Mouse (Mus musculus) heart, postnatal 14 days (tissue): ENCODE data around the gene Il10rb. TPM values are rescaled to one million over a fixed set of nuclear protein-coding genes. Genes with fewer than 3 reads are reported as not detected.

Source experiments
- DNase-seq, 2 experiments: peaks; one replicate each; pipeline ENCODE4 v3.0.0; 2021 to 2022
- intact Hi-C: fragments of 180-260 bp; cut with DNase I; formaldehyde crosslinking; loops from one replicate; pipeline ENCODE4 v1.15.1; 2025
- total RNA-seq, 2 experiments: library from RNA; stranded (reverse); gene quantifications; 2 replicates each; pipeline ENCODE4 v1.2.3; 2021

The Il10rb gene
- total RNA-seq, 2 experiments from 2014 or later: 86.4 to 94.7 TPM

DNA sequence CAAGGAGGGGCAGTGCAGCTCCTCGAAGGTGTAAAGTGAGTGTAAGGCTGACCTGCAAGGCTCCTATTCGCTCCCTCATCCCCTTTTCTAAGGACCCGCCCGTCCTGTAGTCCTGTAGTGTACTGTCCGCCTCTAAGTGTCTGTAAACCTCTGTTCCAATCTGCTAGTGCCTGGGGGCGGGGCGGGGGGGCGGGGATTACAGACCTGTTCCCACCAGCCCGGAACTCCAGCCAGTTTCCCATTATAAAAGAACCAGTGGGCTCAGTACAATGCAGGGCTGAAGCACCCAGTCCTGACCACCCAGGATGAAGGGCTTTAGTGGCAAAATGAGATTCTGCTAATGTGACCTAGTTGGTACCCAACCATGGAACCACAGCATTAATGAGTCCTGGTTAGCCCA is 27.0 kb upstream of the Il10rb start:
- intact Hi-C loops: loop anchor here (10.0 kb wide), 1 partner anchor 266 kb away; the partner anchor contains the start of genes Gart and Son
- DNase-seq: no peak

GRCm38 (mm10) chr16:91379412-91379811 is 26.6 kb upstream of the Il10rb start:
- intact Hi-C loops: loop anchor here (10.0 kb wide), 1 partner anchor 265 kb away; the partner anchor contains the start of genes Gart and Son
- DNase-seq: no peak

DNA sequence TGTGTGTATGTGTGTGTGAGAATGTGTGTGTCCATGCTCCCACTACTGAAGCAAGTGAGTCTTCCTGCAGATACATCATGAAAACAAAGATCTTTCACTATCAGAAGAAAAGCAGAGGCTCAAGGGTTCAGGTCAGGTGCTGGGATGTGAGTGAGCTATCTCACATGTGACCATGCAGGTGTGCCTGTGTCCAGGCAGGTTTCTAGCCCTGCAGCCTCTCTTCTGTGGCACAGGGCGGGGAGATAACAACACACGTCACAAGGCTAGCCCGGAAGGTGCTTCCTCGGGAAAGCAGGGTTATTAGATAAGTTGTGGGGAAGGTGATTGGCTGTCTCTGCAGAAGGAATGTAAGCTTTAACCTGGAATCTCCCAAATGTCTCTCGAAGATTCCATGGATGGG is 25.8 kb upstream of the Il10rb start:
- intact Hi-C loops: no loop called here
- DNase-seq: no peak

GRCm38 (mm10) chr16:91381606-91382005 is 24.4 kb upstream of the Il10rb start:
- DNase-seq: no peak
- intact Hi-C loops: no loop called here

GRCm38 (mm10) chr16:91382261-91382790 is 23.6 kb upstream of the Il10rb start:
- intact Hi-C loops: no loop called here
- DNase-seq: no peak

DNA sequence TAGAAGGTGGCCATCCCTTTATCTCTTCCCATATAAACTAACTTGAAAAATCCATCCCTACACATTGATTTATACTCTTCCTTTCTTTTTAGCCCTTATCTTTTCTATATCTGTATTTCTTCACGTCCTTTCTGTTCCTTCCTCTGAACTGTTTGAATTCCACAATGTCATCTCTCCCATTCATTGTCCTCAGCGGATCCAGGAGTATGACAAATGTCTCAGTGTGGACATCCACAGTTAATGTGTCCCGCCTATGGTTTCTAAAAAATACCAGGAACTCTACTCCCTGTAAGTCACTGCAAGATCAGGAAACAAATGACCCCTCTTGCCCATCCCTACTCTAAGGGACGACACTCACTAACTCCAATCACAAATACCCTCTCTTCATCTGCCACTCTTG is 21.7 kb upstream of the Il10rb start:
- DNase-seq: no peak
- intact Hi-C loops: no loop called here

GRCm38 (mm10) chr16:91385621-91386020 is 20.3 kb upstream of the Il10rb start:
- peak; percentile 42 to 50 for DNase-seq
- intact Hi-C loops: no loop called here

DNA sequence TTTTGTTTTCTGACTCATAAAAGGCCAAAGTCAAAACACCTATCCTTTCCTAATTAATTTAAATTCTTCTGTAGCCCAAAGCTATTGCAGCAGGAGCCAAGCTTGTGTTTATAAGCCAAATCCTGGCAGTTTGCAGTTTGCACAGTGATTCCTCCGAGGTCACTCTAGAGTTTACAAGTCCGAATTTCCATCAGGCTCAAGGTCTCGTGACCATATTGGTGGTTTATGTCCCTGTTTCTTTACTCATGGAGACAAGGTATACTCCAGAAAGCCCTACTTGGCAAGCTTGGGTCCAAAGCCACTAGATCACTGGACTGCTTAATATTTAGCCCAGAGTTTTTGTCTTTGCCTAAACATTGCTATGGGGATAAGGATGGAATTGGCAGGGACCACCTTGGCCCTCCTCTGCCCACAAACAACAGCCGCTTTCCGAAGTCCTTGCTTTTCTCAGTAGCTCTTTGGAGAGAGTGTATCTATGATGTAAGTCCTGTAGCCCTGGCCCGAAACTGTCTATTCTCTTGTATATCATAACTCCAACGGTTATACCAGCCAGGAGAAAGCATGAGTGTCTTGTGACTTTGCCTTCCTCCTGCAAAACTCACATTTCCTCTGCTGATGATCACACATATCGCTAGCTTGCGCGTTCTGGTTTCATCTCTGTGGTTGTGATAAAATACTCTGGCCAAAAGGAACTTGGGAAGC is 19.4 kb upstream of the Il10rb start:
- intact Hi-C loops: no loop called here
- DNase-seq: no peak

- intact Hi-C loops: no loop called here
- no peak for DNase-seq
Measured at GRCm38 (mm10) chr16:91387121-91387486, 18.9 kb upstream of the Il10rb start.

- intact Hi-C loops: no loop called here
- DNase-seq: no peak
Measured at GRCm38 (mm10) chr16:91390100-91390499, 15.9 kb upstream of the Il10rb start.

GRCm38 (mm10) chr16:91391421-91391820 is 14.5 kb upstream of the Il10rb start, which contains the start of gene Gm21970:
TSS of gene Gm21970 (plus strand) at chr16:91391721.
- DNase-seq: no peak
- intact Hi-C loops: no loop called here

DNA sequence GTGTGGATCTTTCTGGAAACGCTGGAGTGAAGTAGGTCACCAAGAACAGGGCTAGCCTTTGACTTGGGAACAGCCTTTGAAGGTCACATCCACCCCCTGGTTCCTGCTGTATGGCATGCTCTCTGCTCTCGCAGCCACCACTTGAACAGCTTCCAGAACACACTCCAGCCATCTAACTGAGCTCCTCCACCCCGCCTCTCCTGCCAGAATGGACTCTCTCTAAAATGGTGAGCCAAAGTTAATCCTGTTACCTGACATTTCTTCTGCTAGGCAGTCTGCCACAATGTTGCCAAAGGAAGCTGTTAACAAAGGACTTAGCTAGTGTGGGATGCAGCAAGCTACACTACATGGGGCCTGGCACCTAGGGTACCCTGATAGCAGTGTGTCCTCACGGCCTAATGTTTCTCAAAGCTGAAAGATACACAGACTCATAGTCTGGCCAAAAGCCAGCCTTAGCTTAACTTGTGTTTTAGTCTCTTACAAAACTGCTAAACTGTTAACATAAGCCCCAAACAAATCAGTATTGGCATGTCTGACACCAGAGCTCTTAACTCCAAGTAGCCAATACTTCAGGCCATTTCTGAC is 11.0 kb upstream of the Il10rb start:
- DNase-seq: peak in 1 of 2 experiments; percentile 44
- intact Hi-C loops: no loop called here

- DNase-seq: no peak
- intact Hi-C loops: no loop called here
Measured at GRCm38 (mm10) chr16:91395633-91396392, 10.2 kb upstream of the Il10rb start.

- DNase-seq: no peak
- intact Hi-C loops: no loop called here
Measured at GRCm38 (mm10) chr16:91396844-91397537, 9.0 kb upstream of the Il10rb start.

DNA sequence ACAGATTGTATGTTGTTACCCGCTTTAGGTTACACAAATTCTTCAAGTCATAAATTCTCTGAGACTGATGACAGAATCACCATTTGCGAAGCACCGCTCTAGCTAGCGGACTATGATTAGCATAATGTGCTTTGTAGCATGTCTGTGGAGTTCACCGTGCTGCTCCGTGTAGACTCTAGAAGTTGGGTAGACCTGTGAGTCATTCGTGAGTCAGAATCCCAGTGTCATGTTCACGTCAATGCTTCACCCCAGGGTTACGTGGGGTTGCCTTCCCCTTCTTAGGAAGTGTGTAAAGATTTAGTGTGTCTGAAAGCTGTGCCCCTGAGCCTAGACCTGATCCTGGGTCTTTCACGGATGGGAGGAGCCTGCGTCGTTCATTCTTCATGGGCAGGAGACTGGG is 7.9 kb upstream of the Il10rb start:
- DNase-seq: no peak
- intact Hi-C loops: no loop called here

GRCm38 (mm10) chr16:91398944-91399343 is 7.0 kb upstream of the Il10rb start:
- no peak for DNase-seq
- intact Hi-C loops: no loop called here

- no peak for DNase-seq
- intact Hi-C loops: no loop called here
Measured at GRCm38 (mm10) chr16:91401569-91402165, 4.3 kb upstream of the Il10rb start.

DNA sequence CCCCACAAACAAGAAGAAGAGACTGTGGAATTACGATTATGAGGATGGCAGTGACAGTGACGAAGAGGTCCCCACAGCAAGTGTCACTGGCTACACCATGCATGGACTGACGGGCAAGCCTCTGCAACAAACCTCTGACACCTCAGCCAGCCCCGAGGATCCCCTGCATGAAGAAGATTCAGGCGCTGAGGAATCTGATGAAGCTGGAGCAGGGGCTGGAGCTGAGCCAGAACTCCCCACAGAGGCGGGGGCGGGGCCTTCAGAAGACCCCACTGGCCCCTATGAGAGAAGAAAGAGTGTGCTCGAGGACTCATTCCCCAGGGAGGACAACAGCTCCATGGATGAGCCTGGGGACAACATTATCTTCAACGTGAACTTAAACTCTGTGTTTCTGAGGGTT is 2.2 kb upstream of the Il10rb start:
- intact Hi-C loops: no loop called here
- no peak for DNase-seq

- intact Hi-C loops: no loop called here
- no peak for DNase-seq
Measured at GRCm38 (mm10) chr16:91404187-91404586, 1.8 kb upstream of the Il10rb start.

DNA sequence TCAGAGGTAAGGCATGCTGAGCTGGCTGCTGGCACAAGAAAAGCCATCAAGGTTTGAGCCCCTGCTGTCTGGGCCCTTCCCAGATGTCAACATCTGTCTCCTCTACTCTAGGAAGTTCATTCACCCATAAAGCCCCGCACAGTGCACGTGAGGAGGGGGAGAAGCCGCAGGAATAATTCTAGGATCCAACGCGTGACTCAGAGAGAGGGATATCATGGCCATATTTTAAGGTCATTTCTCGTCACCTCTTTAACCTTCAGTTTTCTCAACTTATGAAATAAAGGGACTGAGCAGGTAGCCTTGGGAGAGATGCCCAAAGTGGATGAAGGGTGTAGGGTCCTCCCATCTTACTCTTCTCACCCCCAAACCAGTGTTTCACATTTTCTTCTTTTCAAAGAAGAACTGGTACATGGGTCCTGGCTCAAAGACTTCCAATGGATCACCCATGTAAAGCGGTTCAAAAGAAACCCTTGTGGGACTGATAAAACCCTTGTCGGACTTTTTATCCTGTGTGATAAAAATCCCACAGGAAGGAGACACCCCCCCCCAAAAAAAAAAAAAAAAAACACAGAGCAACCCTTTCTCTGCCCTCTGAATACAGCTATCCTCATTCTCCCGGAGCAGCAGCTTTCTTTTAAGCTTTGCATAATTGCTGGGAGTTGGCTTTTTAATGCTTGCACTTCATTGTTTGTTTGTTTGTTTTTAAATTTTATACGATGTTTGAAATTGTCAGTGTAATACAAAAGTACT is 961 bp upstream of the Il10rb start:
- intact Hi-C loops: no loop called here
- DNase-seq: no peak
